Mouse (Mus musculus): Measurements from ENCODE around the gene Slc16a5. TPM values are rescaled to one million over a fixed set of nuclear protein-coding genes. Genes with fewer than 3 reads are reported as not detected.

Slc16a5 gene
- polyA plus RNA-seq, 1 experiment: 31.1 TPM

- peaks cover 7% of the 10 kb centered on the region for H3K4me1 ChIP-seq (ENCODE audit: control insufficient read depth, insufficient read depth, low read length)
- no peaks in the 10 kb centered on the region for H3K27me3 ChIP-seq (replicated peaks; ENCODE audit: control insufficient read depth, insufficient read depth, low read length)
- WGBS: 87% methylated on average over 7 of the region's 7 CpGs
- H3K36me3 ChIP-seq (ENCODE audit: control insufficient read depth, insufficient read depth, low read length): no peaks in the 10 kb centered on the region
- no peak overlapping the region for H3K27ac ChIP-seq (ENCODE audit: insufficient read depth, low read depth, low read length)
- no peak for TF ChIP-seq POLR2A (IDR thresholded peaks at IDR 0.05; ENCODE audit: low read depth, low read length)
- no peak for TF ChIP-seq CTCF (conservative IDR thresholded peaks at IDR 0.05; ENCODE audit: insufficient read depth, insufficient read length, low read depth, low read length)
- no peak overlapping the region for H3K4me3 ChIP-seq (ENCODE audit: insufficient read depth, low read depth, low read length)
- no peak for DNase-seq
Measured at GRCm38 (mm10) chr11:115424666-115425065, 37.6 kb upstream of the Slc16a5 start.

- 0 out of 2 replicates have a peak, but pooled peaks cover 2% of the 10 kb centered on the region for H3K36me3 ChIP-seq (ENCODE audit: control insufficient read depth, insufficient read depth, low read length)
- no peak overlapping the region for H3K4me3 ChIP-seq (ENCODE audit: insufficient read depth, low read depth, low read length)
- no peaks in the 10 kb centered on the region for H3K27me3 ChIP-seq (replicated peaks; ENCODE audit: control insufficient read depth, insufficient read depth, low read length)
- TF ChIP-seq CTCF (conservative IDR thresholded peaks at IDR 0.05; ENCODE audit: insufficient read depth, insufficient read length, low read depth, low read length) (no peak), POLR2A (IDR thresholded peaks at IDR 0.05; ENCODE audit: low read depth, low read length) (no peak)
- DNase-seq: no peak
- 80% methylated on average over 6 of the region's 6 CpGs for WGBS
- no peak overlapping the region for H3K27ac ChIP-seq (ENCODE audit: insufficient read depth, low read depth, low read length)
- peaks cover 7% of the 10 kb centered on the region for H3K4me1 ChIP-seq (ENCODE audit: control insufficient read depth, insufficient read depth, low read length)
Measured at GRCm38 (mm10) chr11:115425671-115426070, 36.6 kb upstream of the Slc16a5 start.

DNA sequence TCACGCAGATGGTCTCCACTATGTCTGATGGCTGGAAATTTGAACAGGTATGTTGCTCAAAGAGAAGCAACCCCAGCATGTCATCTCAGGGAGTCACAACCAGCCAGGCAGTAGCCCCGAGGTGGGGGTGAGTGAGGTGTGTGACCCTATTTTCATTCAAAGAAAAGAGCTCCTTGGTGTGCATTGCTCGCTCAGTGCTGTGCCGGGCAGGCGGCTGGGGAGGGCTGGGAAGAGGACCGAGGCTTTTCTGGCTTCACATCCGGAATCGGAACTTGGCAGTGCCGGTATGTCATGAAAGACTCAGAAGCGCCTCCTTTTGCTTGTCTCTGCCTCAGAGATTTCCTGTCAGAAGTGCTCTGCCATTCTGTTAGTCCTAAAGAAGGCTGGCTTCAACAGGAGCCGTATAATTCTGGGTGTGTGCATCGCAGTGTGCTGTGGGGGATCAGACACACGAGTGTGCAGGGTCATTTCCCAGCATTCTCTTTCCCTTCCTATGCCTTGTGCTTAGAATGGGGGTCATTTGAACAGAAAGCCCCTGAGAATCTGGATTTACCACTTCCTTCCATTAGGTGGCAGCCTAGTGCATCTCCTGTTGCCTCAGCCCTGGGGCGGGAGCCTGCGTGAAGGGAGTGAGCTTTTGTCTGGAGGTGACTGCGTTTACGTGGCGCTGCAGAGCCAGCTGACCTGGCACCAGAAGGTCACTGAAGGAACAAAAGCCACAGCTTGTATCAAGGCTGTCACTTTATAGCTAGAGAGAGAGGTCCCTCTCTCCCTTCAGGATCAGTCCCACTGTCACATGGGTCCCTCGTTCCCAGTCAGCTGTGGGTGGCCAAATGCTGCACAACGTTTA lies 34.6 kb upstream of the Slc16a5 start:
- H3K4me1 ChIP-seq (ENCODE audit: control insufficient read depth, insufficient read depth, low read length): no peaks in the 10 kb centered on the region; the same call in 1 of the 2 replicates
- TF ChIP-seq CTCF (conservative IDR thresholded peaks at IDR 0.05; ENCODE audit: insufficient read depth, insufficient read length, low read depth, low read length) (peak; percentile 88), POLR2A (IDR thresholded peaks at IDR 0.05; ENCODE audit: low read depth, low read length) (no peak)
- H3K27me3 ChIP-seq (replicated peaks; ENCODE audit: control insufficient read depth, insufficient read depth, low read length): no peaks in the 10 kb centered on the region
- H3K27ac ChIP-seq (ENCODE audit: insufficient read depth, low read depth, low read length): peak overlapping the region; percentile 33; the same call in 1 of the 2 replicates
- H3K36me3 ChIP-seq (ENCODE audit: control insufficient read depth, insufficient read depth, low read length): 0 out of 2 replicates have a peak, but pooled peaks cover 2% of the 10 kb centered on the region
- peak; percentile 86 for DNase-seq
- WGBS: 40% methylated on average over 20 of the region's 20 CpGs
- H3K4me3 ChIP-seq (ENCODE audit: insufficient read depth, low read depth, low read length): peak overlapping the region; percentile 25

DNA sequence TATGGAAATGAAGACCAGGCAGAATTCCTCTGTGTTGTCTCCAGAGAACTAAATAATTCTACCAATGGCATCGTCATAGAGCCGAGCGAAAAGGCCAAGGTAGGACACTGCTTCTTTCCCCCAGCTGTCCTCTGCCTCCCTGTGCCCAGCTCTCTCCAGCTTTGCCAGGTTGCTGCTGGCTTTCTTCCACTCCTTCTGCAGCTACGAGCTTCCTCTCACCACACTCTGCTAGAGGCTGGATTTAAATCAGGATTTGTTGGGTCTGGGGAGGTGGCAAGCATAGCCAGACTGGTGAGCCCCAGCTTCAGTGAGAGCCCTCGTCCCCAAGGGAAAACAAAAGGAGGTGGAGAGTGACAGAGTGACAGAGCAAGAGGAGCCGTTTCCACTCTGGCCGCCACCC lies 33.0 kb upstream of the Slc16a5 start:
- H3K4me1 ChIP-seq (ENCODE audit: control insufficient read depth, insufficient read depth, low read length): no peaks in the 10 kb centered on the region; the same call in 1 of the 2 replicates
- TF ChIP-seq POLR2A (IDR thresholded peaks at IDR 0.05; ENCODE audit: low read depth, low read length): no peak
- no peak for TF ChIP-seq CTCF (conservative IDR thresholded peaks at IDR 0.05; ENCODE audit: insufficient read depth, insufficient read length, low read depth, low read length)
- no peak overlapping the region for H3K4me3 ChIP-seq (ENCODE audit: insufficient read depth, low read depth, low read length)
- no peak overlapping the region for H3K27ac ChIP-seq (ENCODE audit: insufficient read depth, low read depth, low read length)
- WGBS: 76% methylated on average over 7 of the region's 7 CpGs
- no peaks in the 10 kb centered on the region for H3K27me3 ChIP-seq (replicated peaks; ENCODE audit: control insufficient read depth, insufficient read depth, low read length)
- no peak for DNase-seq
- H3K36me3 ChIP-seq (ENCODE audit: control insufficient read depth, insufficient read depth, low read length): 0 out of 2 replicates have a peak, but pooled peaks cover 2% of the 10 kb centered on the region

DNA sequence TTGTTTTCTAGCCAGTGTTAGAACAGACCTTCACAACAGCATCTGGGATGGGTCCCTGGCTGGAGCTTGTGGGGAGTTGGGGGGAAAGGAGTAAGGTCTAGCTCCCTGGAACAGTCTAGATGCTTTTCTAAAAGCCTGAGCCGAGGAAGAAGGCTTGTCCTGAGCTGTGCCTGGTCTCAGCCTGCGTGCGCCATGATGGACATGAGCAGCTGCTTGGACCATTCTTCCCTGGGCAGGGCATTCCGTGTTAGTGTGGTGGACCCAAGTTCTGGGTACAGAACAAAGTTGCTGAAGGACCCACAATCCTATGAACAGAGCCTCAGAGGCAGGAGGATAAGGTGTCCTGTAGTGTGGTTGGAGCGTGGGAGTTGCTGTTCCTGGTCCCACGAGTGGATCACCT lies 31.7 kb upstream of the Slc16a5 start:
- H3K36me3 ChIP-seq (ENCODE audit: control insufficient read depth, insufficient read depth, low read length): 0 out of 2 replicates have a peak, but pooled peaks cover 2% of the 10 kb centered on the region
- WGBS: 90% methylated on average over 6 of the region's 6 CpGs

GRCm38 (mm10) chr11:115432814-115433213 lies 29.5 kb upstream of the Slc16a5 start:
- TF ChIP-seq CTCF (conservative IDR thresholded peaks at IDR 0.05; ENCODE audit: insufficient read depth, insufficient read length, low read depth, low read length) (no peak), POLR2A (IDR thresholded peaks at IDR 0.05; ENCODE audit: low read depth, low read length) (no peak)
- 43% methylated on average over 4 of the region's 4 CpGs for WGBS
- DNase-seq: no peak
- no peaks in the 10 kb centered on the region for H3K27me3 ChIP-seq (replicated peaks; ENCODE audit: control insufficient read depth, insufficient read depth, low read length)
- H3K36me3 ChIP-seq (ENCODE audit: control insufficient read depth, insufficient read depth, low read length): 0 out of 2 replicates have a peak, but pooled peaks cover 2% of the 10 kb centered on the region
- H3K4me1 ChIP-seq (ENCODE audit: control insufficient read depth, insufficient read depth, low read length): no peaks in the 10 kb centered on the region; the same call in 1 of the 2 replicates
- no peak overlapping the region for H3K4me3 ChIP-seq (ENCODE audit: insufficient read depth, low read depth, low read length)
- H3K27ac ChIP-seq (ENCODE audit: insufficient read depth, low read depth, low read length): no peak overlapping the region

More for the DNA sequence above, 31.7 kb upstream of the Slc16a5 start:
- Histone ChIP-seq H3K27ac (ENCODE audit: insufficient read depth, low read depth, low read length) (no peak overlapping the region), H3K4me1 (ENCODE audit: control insufficient read depth, insufficient read depth, low read length) (no peaks in the 10 kb centered on the region; the same call in 1 of the 2 replicates), H3K27me3 (replicated peaks; ENCODE audit: control insufficient read depth, insufficient read depth, low read length) (no peaks in the 10 kb centered on the region), H3K4me3 (ENCODE audit: insufficient read depth, low read depth, low read length) (no peak overlapping the region)
- no peak for DNase-seq
- TF ChIP-seq POLR2A (IDR thresholded peaks at IDR 0.05; ENCODE audit: low read depth, low read length) (no peak), CTCF (conservative IDR thresholded peaks at IDR 0.05; ENCODE audit: insufficient read depth, insufficient read length, low read depth, low read length) (no peak)

- no peak for DNase-seq
- H3K27me3 ChIP-seq (replicated peaks; ENCODE audit: control insufficient read depth, insufficient read depth, low read length): no peaks in the 10 kb centered on the region
- WGBS: 73% methylated on average over 6 of the region's 6 CpGs
- H3K4me1 ChIP-seq (ENCODE audit: control insufficient read depth, insufficient read depth, low read length): no peaks in the 10 kb centered on the region
- no peak for TF ChIP-seq POLR2A (IDR thresholded peaks at IDR 0.05; ENCODE audit: low read depth, low read length)
- no peak for TF ChIP-seq CTCF (conservative IDR thresholded peaks at IDR 0.05; ENCODE audit: insufficient read depth, insufficient read length, low read depth, low read length)
- no peak overlapping the region for H3K27ac ChIP-seq (ENCODE audit: insufficient read depth, low read depth, low read length)
- 0 out of 2 replicates have a peak, but pooled peaks cover 2% of the 10 kb centered on the region for H3K36me3 ChIP-seq (ENCODE audit: control insufficient read depth, insufficient read depth, low read length)
- no peak overlapping the region for H3K4me3 ChIP-seq (ENCODE audit: insufficient read depth, low read depth, low read length)
Measured at GRCm38 (mm10) chr11:115433342-115433741, 28.9 kb upstream of the Slc16a5 start.
